Mouse (Mus musculus) neural tube, embryonic 11.5 days (tissue): Measurements from ENCODE around the gene Tgds. TPM values are rescaled to one million over a fixed set of nuclear protein-coding genes. Genes with fewer than 3 reads are reported as not detected.

Experiments used
- ATAC-seq: fragments of 200-750 bp; cut with Nextera tagmentation; 2 replicates; pipeline ENCODE4 v1.8.0; 2017; ENCODE audit warnings: moderate number of reproducible peaks, mild to moderate bottlenecking, moderate TSS enrichment, moderate library complexity; ENCODE audit not compliant: insufficient read depth, low FRiP score, low TSS enrichment
- DNase-seq: peaks from one replicate; pipeline ENCODE4 v3.0.0-alpha.2; 2015; ENCODE audit warnings: low spot score
- H3K27ac ChIP-seq: fragments of 300-500 bp; sonication (generic); 2 replicates; pipeline ENCODE4 v1.5.1; 2014; ENCODE audit warnings: low read depth, mild to moderate bottlenecking, low read length
- H3K27me3 ChIP-seq: fragments of 300-500 bp; sonication (generic); 2 replicates; pipeline ENCODE4 v1.6.1; 2014; ENCODE audit warnings: mild to moderate bottlenecking, low read length, mixed read lengths; ENCODE audit not compliant: control insufficient read depth, insufficient read depth
- H3K36me3 ChIP-seq: fragments of 300-500 bp; sonication (generic); 2 replicates; pipeline ENCODE4 v1.6.1; 2014; ENCODE audit warnings: mild to moderate bottlenecking, low read length, moderate library complexity, mixed read lengths; ENCODE audit not compliant: control insufficient read depth, insufficient read depth
- H3K4me1 ChIP-seq: fragments of 300-500 bp; sonication (generic); 2 replicates; pipeline ENCODE4 v1.6.1; 2014; ENCODE audit warnings: low read length, mixed read lengths; ENCODE audit not compliant: control insufficient read depth, insufficient read depth
- H3K4me2 ChIP-seq: fragments of 300-500 bp; sonication (generic); 2 replicates; pipeline ENCODE4 v1.6.1; 2014; ENCODE audit warnings: low read depth, mild to moderate bottlenecking, moderate library complexity
- H3K4me3 ChIP-seq: fragments of 300-500 bp; sonication (generic); 2 replicates; pipeline ENCODE4 v1.5.1; 2014; ENCODE audit warnings: low read depth, low read length
- H3K9ac ChIP-seq: fragments of 300-500 bp; sonication (generic); 2 replicates; pipeline ENCODE4 v1.6.1; 2014; ENCODE audit warnings: mild to moderate bottlenecking, low read length
- H3K9me3 ChIP-seq: fragments of 300-500 bp; sonication (generic); 2 replicates; pipeline ENCODE4 v1.6.1; 2016; ENCODE audit warnings: low read length; ENCODE audit not compliant: control insufficient read depth
- WGBS: fragments of 180-500 bp; shearing (Covaris S2); extraction: QIAGEN DNeasy Blood & Tissue Kit; methylation state at CpG from one replicate; pipeline ENCODE4 v1.1.7; 2014; 5-methylcytosine and 5-hydroxymethylcytosine counted together
- polyA plus RNA-seq: library from polyadenylated mRNA; unstranded; fragments of >200 nt; fragmentation: Nextera tagmentation; extraction: Ambion mirVana; gene quantifications from 2 replicates; pipeline ENCODE4 v1.2.1, GENCODE M21; 2014

Tgds gene
- polyA plus RNA-seq, 1 experiment from 2014 or later: 31.2 TPM

DNA sequence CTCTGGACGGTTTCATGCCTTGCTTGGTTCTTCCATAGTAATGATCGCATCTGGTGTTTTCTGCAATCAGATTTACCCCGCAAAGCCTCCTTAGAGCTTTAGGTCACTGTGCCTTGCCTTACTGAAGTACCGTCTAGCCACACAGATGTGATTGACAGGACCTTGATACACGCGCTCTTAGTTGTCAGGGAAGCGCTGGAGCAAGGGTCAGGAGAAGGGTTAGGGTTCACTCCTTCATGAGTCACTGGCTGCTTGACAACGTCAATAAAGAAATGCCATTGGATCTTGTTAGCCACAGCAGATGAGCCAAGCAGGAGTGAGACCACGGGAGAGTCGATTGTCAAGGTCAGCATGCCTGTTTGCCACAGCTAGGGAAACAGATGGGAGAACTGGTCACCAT lies 16.0 kb upstream of the Tgds start:
- Histone ChIP-seq H3K27me3 (no peaks in the 10 kb centered on the region), H3K9me3 (no peaks in the 10 kb centered on the region), H3K27ac (no peak overlapping the region), H3K9ac (no peak overlapping the region), H3K4me3 (no peak overlapping the region), H3K4me1 (no peaks in the 10 kb centered on the region), H3K4me2 (no peak overlapping the region), H3K36me3 (peaks cover under 1% of the 10 kb centered on the region; the same call in 1 of the 2 replicates)
- no peak for DNase-seq
- WGBS: 89% methylated on average over 10 of the region's 10 CpGs
- ATAC-seq: no peak

DNA sequence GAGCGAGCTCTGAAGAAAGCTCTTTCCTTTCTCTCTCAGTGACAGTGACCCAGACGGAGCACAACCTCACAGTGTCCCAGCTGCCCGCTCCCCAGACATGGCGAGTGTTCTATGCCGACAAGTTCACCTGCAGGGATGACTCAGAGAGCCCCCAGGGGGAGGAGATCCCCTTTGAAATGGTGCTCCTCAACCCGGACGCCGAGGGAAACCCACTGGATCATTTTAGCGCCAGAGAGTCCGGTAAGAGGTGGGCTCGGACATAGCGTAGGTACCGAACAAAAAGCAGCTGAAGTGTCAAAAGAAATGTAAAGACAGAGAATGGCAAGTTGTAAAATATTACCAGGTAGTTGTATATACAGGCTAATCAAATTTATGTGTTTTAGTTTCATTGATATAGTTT lies 15.5 kb upstream of the Tgds start:
- 95% methylated on average over 13 of the region's 13 CpGs for WGBS

DNA sequence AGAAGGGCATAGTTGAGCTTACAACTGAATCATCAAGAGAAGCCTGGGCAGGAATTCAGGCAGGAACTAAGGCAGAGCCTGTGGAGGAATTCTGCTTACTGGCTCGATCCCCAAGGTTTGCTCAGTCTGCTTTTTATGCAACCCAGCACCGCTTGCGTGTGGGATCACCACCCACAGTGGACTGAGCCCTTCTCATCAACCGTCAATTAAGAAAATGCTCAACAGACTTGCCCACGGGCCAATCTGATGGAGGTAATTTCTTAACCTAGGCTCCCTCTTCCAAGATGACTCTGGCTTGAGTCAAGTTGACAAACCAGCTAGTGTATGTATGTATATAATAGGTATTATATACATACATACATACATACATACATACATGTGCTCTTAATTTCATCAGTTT lies 9.7 kb upstream of the Tgds start:
- no peak for ATAC-seq
- H3K9me3 ChIP-seq: no peaks in the 10 kb centered on the region

More for the DNA sequence above, 15.5 kb upstream of the Tgds start:
- H3K4me2 ChIP-seq: no peak overlapping the region
- H3K36me3 ChIP-seq: no peaks in the 10 kb centered on the region
- no peaks in the 10 kb centered on the region for H3K9me3 ChIP-seq
- DNase-seq: no peak
- no peak overlapping the region for H3K27ac ChIP-seq
- H3K9ac ChIP-seq: no peak overlapping the region
- no peaks in the 10 kb centered on the region for H3K27me3 ChIP-seq
- no peak overlapping the region for H3K4me3 ChIP-seq
- H3K4me1 ChIP-seq: no peaks in the 10 kb centered on the region
- no peak for ATAC-seq

DNA sequence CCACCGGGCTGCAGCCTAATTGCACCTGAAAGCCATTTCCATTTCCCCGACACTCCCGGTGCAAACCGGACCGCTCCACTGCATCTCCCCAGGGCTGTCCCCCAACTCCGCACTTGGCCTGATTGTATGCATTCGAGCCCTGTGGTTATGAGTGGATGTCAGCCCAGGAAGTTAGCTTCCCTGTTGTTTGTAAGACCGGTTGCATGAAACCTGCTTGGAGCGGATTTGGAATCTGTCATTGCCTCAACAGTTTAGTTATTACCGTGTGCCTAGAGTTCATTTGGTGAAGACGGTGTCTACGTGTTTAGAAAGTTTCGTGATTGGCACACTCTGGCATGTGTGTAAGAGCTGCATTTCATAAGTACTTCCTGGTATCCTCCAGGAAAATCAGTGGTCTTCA lies 4.9 kb upstream of the Tgds start:
- Histone ChIP-seq H3K36me3 (peaks cover 3% of the 10 kb centered on the region; the same call in 1 of the 2 replicates), H3K9me3 (no peaks in the 10 kb centered on the region), H3K4me3 (peak overlapping the region; percentile 63), H3K27ac (no peak overlapping the region), H3K27me3 (no peaks in the 10 kb centered on the region), H3K4me1 (no peaks in the 10 kb centered on the region; the same call in 1 of the 2 replicates), H3K4me2 (peak overlapping the region; percentile 89), H3K9ac (peak overlapping the region; percentile 82)
- DNase-seq: no peak
- peak; percentile 24; the same call in 1 of the 2 replicates for ATAC-seq
- 3% methylated on average over 13 of the region's 13 CpGs for WGBS

More for the DNA sequence above, 9.7 kb upstream of the Tgds start:
- no peak overlapping the region for H3K4me2 ChIP-seq
- H3K27me3 ChIP-seq: no peaks in the 10 kb centered on the region
- peaks cover 3% of the 10 kb centered on the region; the same call in 1 of the 2 replicates for H3K36me3 ChIP-seq
- 94% methylated on average over 5 of the region's 5 CpGs for WGBS
- no peak overlapping the region for H3K27ac ChIP-seq
- no peak overlapping the region for H3K9ac ChIP-seq
- H3K4me1 ChIP-seq: no peaks in the 10 kb centered on the region
- H3K4me3 ChIP-seq: no peak overlapping the region
- DNase-seq: no peak

DNA sequence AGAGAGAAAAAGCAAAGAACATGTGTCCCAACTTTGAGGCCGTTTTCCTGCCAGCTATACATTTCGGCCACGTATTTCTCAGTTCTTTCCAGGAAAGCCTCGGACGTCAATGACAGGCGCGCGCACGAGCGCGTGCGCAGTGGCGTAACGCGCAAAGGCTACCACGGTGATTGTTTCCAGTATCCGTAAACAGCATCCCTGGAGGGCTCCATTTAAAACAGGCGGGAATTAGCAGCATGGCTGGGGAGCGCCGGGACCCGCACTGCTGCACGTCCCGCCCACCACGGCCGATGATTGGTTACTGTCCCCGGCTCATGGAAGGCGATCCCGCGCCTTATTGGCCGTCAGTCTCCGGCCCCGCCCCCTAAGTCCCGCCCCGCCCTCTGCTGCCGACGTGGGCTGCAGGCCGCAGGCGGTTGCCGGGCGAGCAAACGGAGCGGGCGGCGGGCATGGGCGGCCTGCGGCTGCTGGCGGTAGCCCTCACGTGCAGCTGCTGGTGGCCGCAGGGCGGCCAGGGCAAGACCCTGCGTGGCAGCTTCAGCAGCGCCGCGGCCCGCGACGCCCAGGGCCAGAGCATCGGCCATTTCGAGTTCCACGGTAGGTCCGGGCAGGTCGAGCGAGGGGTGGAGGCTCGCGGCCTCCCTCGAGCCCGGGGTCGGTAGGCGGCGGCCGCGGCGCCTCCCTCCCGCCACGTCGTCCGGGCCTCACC lies 4.3 kb upstream of the Tgds start, which contains the start of gene Gpr180:
Gene Gpr180 (plus strand): TSS at position 415 of the 709 bp plus-strand sequence.
- no peaks in the 10 kb centered on the region for H3K9me3 ChIP-seq
- H3K9ac ChIP-seq: peak within 1 kb of the TSS; percentile 82
- no peak within 1 kb of the TSS for H3K27ac ChIP-seq
- peak within 1 kb of the TSS; percentile 89 for H3K4me2 ChIP-seq
- H3K4me3 ChIP-seq: peak within 1 kb of the TSS; percentile 63
- WGBS: under 1% methylated on average over 67 of the region's 77 CpGs
- peaks cover under 1% of the 10 kb centered on the region; the same call in 1 of the 2 replicates for H3K4me1 ChIP-seq
- ATAC-seq (peak; percentile 96), DNase-seq (peak; percentile 98)
- H3K36me3 ChIP-seq: peaks cover 3% of the 10 kb centered on the region; the same call in 1 of the 2 replicates
- H3K27me3 ChIP-seq: no peaks in the 10 kb centered on the region

DNA sequence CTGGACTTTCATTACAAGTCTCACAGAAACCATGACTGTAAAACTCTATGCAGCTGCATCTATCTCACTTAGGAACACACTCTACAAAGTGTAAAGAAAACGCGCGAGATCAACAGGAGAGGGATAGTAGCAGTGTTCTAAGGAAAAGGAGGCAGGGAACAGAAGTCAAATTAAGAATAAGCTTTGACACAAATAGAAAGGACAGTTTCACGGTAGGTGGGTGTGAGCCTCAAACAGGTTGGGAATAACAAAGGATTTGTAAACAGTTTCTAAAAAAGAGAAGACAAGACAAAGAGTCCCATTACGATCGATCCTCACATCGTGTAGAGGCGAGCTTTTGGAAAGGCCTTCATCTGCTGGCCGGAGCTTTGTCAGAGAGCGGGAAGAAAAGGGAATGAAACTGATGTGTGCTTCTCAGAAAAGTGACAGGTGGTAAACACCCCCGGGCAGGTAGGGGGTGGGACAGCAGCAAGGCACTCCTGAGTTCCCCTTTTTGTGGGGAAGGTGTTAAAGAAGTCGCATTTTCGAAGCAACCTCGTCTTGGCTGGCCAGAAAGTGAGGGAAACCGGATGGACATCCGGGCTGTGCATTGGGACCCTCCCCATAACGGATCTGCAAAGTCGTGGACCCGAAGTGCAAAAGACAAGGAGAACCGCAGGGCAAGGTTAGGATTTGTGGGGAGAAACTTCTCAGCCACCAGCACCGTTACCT lies 469 bp downstream of the Tgds start:
- Histone ChIP-seq H3K36me3 (peaks cover 2% of the 10 kb centered on the region; the same call in 1 of the 2 replicates), H3K4me1 (peaks cover 5% of the 10 kb centered on the region; the same call in 1 of the 2 replicates), H3K4me3 (peak overlapping the region; percentile 67), H3K4me2 (peak overlapping the region; percentile 84), H3K27ac (no peak overlapping the region), H3K9me3 (no peaks in the 10 kb centered on the region), H3K27me3 (no peaks in the 10 kb centered on the region), H3K9ac (peak overlapping the region; percentile 61)
- DNase-seq (no peak), ATAC-seq (peak; percentile 14)
- 15% methylated on average over 21 of the region's 21 CpGs for WGBS

DNA sequence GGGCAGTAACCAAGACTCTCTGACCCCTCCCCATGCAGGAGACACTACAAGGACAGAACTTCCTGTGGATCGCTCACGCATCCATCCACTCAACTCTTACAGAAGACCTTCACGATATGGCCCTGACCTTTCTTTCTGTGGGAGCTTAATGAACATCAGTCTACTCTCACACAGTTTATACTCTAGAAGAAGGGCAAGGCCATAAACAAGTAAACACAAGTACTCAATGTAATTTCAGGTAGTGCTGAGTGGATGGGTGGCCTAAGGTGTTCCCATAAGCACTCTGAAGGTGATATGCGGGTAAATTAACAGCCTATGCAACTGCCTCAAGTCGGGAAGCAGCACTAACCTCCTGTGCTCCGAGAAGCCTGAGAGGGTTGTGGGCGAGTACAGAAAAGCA lies 1.1 kb downstream of the Tgds start:
- Histone ChIP-seq H3K4me2 (peak overlapping the region; percentile 84), H3K9me3 (no peaks in the 10 kb centered on the region), H3K27me3 (no peaks in the 10 kb centered on the region), H3K27ac (no peak overlapping the region), H3K4me1 (peaks cover 5% of the 10 kb centered on the region; the same call in 1 of the 2 replicates), H3K9ac (peak overlapping the region; percentile 61), H3K36me3 (peaks cover 4% of the 10 kb centered on the region; the same call in 1 of the 2 replicates), H3K4me3 (peak overlapping the region; percentile 67)
- ATAC-seq: no peak
- DNase-seq: no peak
- WGBS: 78% methylated on average over 7 of the region's 7 CpGs

DNA sequence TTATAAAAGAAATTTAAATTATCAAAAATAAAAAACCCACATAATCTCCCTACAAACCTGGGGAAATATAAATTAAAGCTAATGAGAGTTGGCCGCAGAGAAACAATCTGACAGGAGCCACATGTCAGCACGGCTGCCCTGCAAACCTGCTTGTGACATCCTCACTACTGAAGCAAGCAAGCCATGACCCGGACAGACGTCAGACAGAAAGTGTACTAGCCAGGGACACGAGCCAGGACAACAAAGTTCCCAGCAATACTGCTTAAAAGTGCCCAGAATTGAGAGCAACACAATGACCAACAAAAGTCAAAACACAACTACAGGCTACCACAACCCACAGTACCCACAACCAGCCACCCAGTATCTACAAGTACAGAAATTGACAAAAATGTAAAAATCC lies 6.3 kb downstream of the Tgds start:
- Histone ChIP-seq H3K9me3 (no peaks in the 10 kb centered on the region), H3K27ac (no peak overlapping the region), H3K4me2 (no peak overlapping the region), H3K36me3 (peaks cover 6% of the 10 kb centered on the region), H3K9ac (no peak overlapping the region), H3K4me1 (no peaks in the 10 kb centered on the region; the same call in 1 of the 2 replicates), H3K27me3 (no peaks in the 10 kb centered on the region), H3K4me3 (no peak overlapping the region)
- ATAC-seq: no peak
- no peak for DNase-seq
- WGBS: 93% methylated on average over 5 of the region's 5 CpGs
